Mouse (Mus musculus) thymus, postnatal 36 days (tissue): Measurements from ENCODE around the gene Gm4491.

Experiments used
- DNase-seq, 2 experiments: peaks; one replicate each; pipeline ENCODE4 v3.0.0; 2022; ENCODE audit warnings: mixed read lengths in 2 of 2

Gene Gm4491

GRCm38 (mm10) chr14:57075537-57075936 is 40.1 kb downstream of the Gm4491 start:
- DNase-seq = no peak

GRCm38 (mm10) chr14:57069906-57070305 is 45.8 kb downstream of the Gm4491 start:
- peak; percentile 55 to 61 for DNase-seq

- DNase-seq = no peak
These were observed 49.6 kb downstream of the Gm4491 start for GRCm38 (mm10) chr14:57066053-57066452.
